Mouse (Mus musculus) cerebellum, adult 2 months (tissue): ENCODE measurements around the gene Mrpl14.

ENCODE experiments used
- CTCF ChIP-seq: fragments of 200-500 bp; IDR thresholded peaks from 2 replicates; pipeline ENCODE4 v1.5.1; 2011; ENCODE audit warnings: low read depth, mild to moderate bottlenecking, control low read depth, low read length, moderate library complexity, borderline replicate concordance; ENCODE audit not compliant: insufficient read depth
- POLR2A ChIP-seq: fragments of 200-500 bp; IDR thresholded peaks from 2 replicates; pipeline ENCODE4 v1.6.1; 2011; ENCODE audit warnings: low read length, control low read depth, borderline replicate concordance; ENCODE audit not compliant: insufficient read depth

DNA sequence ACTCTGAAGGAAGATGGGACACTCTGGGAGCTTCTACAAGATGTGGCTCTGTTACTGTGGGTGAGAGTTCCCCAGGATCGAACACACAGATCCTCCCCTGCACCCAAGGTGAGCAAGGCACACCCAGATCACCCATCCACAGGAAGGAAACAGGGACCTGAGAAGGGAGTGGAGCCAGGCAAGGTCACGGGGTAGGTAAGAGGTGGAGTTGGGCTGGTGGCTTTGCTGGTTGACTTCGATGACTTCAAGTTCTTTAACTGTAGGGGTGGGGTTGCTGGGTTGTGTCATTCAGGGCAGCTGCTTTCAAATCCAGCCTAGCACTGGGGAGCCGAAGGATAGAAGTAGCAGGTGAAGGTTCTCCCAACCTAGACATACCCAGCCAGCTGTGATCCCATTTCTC lies 3.3 kb upstream of the Mrpl14 start:
- TF ChIP-seq POLR2A, result no peak
- TF ChIP-seq CTCF, result no peak
